Mouse (Mus musculus): Measurements from ENCODE around the gene Ypel1. TPM values are rescaled to one million over a fixed set of nuclear protein-coding genes. Genes with fewer than 3 reads are reported as not detected.
A peak's percentile ranks its signal among the peaks of the same experiment; 100 is the strongest.

Ypel1 gene
- total RNA-seq, 2 experiments from 2014 or later: 4.9 to 6.1 TPM

- no peak for DNase-seq (ENCODE audit: low spot score in 2 of 2)
Measured at GRCm38 (mm10) chr16:17085636-17086035, 16.1 kb downstream of the Ypel1 start.

- DNase-seq (ENCODE audit: low spot score in 2 of 2): no peak
Measured at GRCm38 (mm10) chr16:17086241-17086640, 16.7 kb downstream of the Ypel1 start.

- no peak for DNase-seq (ENCODE audit: low spot score in 2 of 2)
Measured at GRCm38 (mm10) chr16:17086669-17087193, 17.2 kb downstream of the Ypel1 start.

GRCm38 (mm10) chr16:17088346-17088745 lies 18.9 kb downstream of the Ypel1 start:
- DNase-seq (ENCODE audit: low spot score in 2 of 2): no peak

- DNase-seq (ENCODE audit: low spot score in 2 of 2): no peak
Measured at GRCm38 (mm10) chr16:17096938-17097337, 27.4 kb downstream of the Ypel1 start.

GRCm38 (mm10) chr16:17102630-17103220 lies 33.2 kb downstream of the Ypel1 start:
- DNase-seq (ENCODE audit: low spot score in 2 of 2): no peak

- no peak for DNase-seq (ENCODE audit: low spot score in 2 of 2)
Measured at GRCm38 (mm10) chr16:17104600-17104999, 35.1 kb downstream of the Ypel1 start.

- DNase-seq (ENCODE audit: low spot score in 2 of 2): peak in 1 of 2 experiments; percentile 53
Measured at GRCm38 (mm10) chr16:17110771-17111743, 41.6 kb downstream of the Ypel1 start, which contains the start of gene Ppil2. Gene Ppil2 (minus strand): TSS chr16:17111257.

- DNase-seq (ENCODE audit: low spot score in 2 of 2): no peak
Measured at GRCm38 (mm10) chr16:17117309-17117799, 47.9 kb downstream of the Ypel1 start.

- DNase-seq (ENCODE audit: low spot score in 2 of 2): no peak
Measured at GRCm38 (mm10) chr16:17121569-17121968, 52.1 kb downstream of the Ypel1 start.

GRCm38 (mm10) chr16:17124119-17124870 lies 54.8 kb downstream of the Ypel1 start:
- DNase-seq (ENCODE audit: low spot score in 2 of 2): no peak

GRCm38 (mm10) chr16:17124871-17125520 lies 55.5 kb downstream of the Ypel1 start, which contains the start of gene 2610318N02Rik:
Gene 2610318N02Rik (minus strand): TSS chr16:17125167.
- peak in 1 of 2 experiments; percentile 58 for DNase-seq (ENCODE audit: low spot score in 2 of 2)

GRCm38 (mm10) chr16:17127292-17127691 lies 57.8 kb downstream of the Ypel1 start:
- no peak for DNase-seq (ENCODE audit: low spot score in 2 of 2)

- DNase-seq (ENCODE audit: low spot score in 2 of 2): peak in 1 of 2 experiments; percentile 28
Measured at GRCm38 (mm10) chr16:17131191-17132088, 61.9 kb downstream of the Ypel1 start.

- DNase-seq (ENCODE audit: low spot score in 2 of 2): peak; percentile 95 to 96
Measured at GRCm38 (mm10) chr16:17132089-17132905, 62.8 kb downstream of the Ypel1 start, which contains the start of gene Sdf2l1. Gene Sdf2l1 (minus strand): TSS chr16:17132383.

- no peak for DNase-seq (ENCODE audit: low spot score in 2 of 2)
Measured at GRCm38 (mm10) chr16:17132906-17133200, 63.4 kb downstream of the Ypel1 start.
